Mouse (Mus musculus) hindbrain, postnatal 0 days (tissue): Measurements from ENCODE around the gene Lrrc38. TPM values are rescaled to one million over a fixed set of nuclear protein-coding genes. Genes with fewer than 3 reads are reported as not detected.
"Not testable (repeated sequence)": the region's sequence is repeated elsewhere in the genome, so short reads cannot be mapped to it uniquely, and the experiment has no call there.

Experiments used
- ATAC-seq: fragments of 200-750 bp; cut with Nextera tagmentation; 2 replicates; pipeline ENCODE4 v1.8.0; 2017; ENCODE audit warnings: mild to moderate bottlenecking, moderate TSS enrichment, moderate library complexity
- DNase-seq: peaks from one replicate; pipeline ENCODE4 v3.0.0-alpha.2; 2015; ENCODE audit warnings: low spot score
- H3K27ac ChIP-seq: fragments of 300-500 bp; sonication (generic); 2 replicates; pipeline ENCODE4 v1.5.1; 2014; ENCODE audit warnings: mild to moderate bottlenecking
- H3K27me3 ChIP-seq: fragments of 300-500 bp; sonication (generic); 2 replicates; pipeline ENCODE4 v1.6.1; 2014; ENCODE audit warnings: low read length, mixed read lengths; ENCODE audit not compliant: insufficient read depth
- H3K36me3 ChIP-seq: fragments of 300-500 bp; sonication (generic); 2 replicates; pipeline ENCODE4 v1.6.1; 2014; ENCODE audit warnings: low read length, mixed read lengths; ENCODE audit not compliant: insufficient read depth
- H3K4me1 ChIP-seq: fragments of 300-500 bp; sonication (generic); 2 replicates; pipeline ENCODE4 v1.6.1; 2014; ENCODE audit warnings: antibody characterized with exemption, low read length, mixed read lengths; ENCODE audit not compliant: insufficient read depth
- H3K4me2 ChIP-seq: fragments of 300-500 bp; sonication (generic); 2 replicates; pipeline ENCODE4 v1.6.1; 2014; ENCODE audit warnings: low read depth, mild to moderate bottlenecking, low read length, moderate library complexity, mixed read lengths
- H3K4me3 ChIP-seq: fragments of 300-500 bp; sonication (generic); 2 replicates; pipeline ENCODE4 v1.5.1; 2014; ENCODE audit warnings: low read length
- H3K9ac ChIP-seq: fragments of 300-500 bp; sonication (generic); replicated peaks from 2 replicates; pipeline ENCODE4 v1.6.1; 2014; ENCODE audit warnings: mild to moderate bottlenecking, low read length, moderate library complexity, mixed read lengths
- H3K9me3 ChIP-seq: fragments of 300-500 bp; sonication (generic); 2 replicates; pipeline ENCODE4 v1.6.1; 2016; ENCODE audit warnings: low read length, mixed read lengths
- CTCF ChIP-seq: IDR thresholded peaks from 2 replicates; pipeline ENCODE4 v1.5.1; 2016; ENCODE audit warnings: antibody characterized with exemption, control low read depth, low read depth
- WGBS: fragments of 180-500 bp; shearing (Covaris S2); extraction: QIAGEN DNeasy Blood & Tissue Kit; methylation state at CpG from one replicate; pipeline ENCODE4 v1.1.7; 2014; 5-methylcytosine and 5-hydroxymethylcytosine counted together
- polyA plus RNA-seq: library from polyadenylated mRNA; unstranded; fragments of >200 nt; fragmentation: Nextera tagmentation; extraction: Ambion mirVana; gene quantifications from 2 replicates; pipeline ENCODE4 v1.2.1, GENCODE M21; 2015
- total RNA-seq: library from RNA; depleted of rRNA; stranded (reverse); fragments of >200 nt; gene quantifications from 2 replicates; pipeline ENCODE4 v1.2.3, GENCODE M21; 2014

Lrrc38 gene
- total and polyA plus RNA-seq, 2 experiments from 2014 or later = 0.63 to 0.84 TPM

DNA sequence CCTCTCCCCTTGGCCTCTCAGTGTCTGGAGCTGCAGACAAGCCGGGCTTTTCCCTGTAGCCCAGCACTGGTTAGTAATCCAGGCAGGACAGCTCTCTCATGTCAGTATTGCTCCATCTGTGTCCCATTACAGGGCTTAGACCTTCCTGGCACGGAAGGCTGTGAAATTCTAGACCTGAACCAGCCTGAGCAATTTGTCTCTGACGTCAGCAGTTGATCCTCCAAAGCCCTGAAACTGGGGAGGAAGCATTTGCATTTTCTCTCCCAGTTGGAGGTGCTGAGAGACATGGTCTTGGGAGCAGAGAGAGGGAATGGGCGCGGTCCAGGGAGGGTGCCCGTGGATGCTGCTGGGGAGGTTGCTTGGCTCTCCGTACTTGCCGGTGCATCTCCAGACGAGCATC, 19.0 kb upstream of the Lrrc38 start:
- no peak for TF ChIP-seq CTCF
- H3K27ac ChIP-seq = no peak overlapping the region
- no peak overlapping the region for H3K9ac ChIP-seq
- H3K4me1 ChIP-seq = no peaks in the 10 kb centered on the region
- ATAC-seq (no peak), DNase-seq (peak; percentile 32)
- 44% methylated on average over 9 of the region's 9 CpGs for WGBS
- H3K36me3 ChIP-seq = no peaks in the 10 kb centered on the region
- H3K9me3 ChIP-seq = no peaks in the 10 kb centered on the region
- H3K27me3 ChIP-seq = no peaks in the 10 kb centered on the region
- no peak overlapping the region for H3K4me3 ChIP-seq
- H3K4me2 ChIP-seq = no peak overlapping the region

DNA sequence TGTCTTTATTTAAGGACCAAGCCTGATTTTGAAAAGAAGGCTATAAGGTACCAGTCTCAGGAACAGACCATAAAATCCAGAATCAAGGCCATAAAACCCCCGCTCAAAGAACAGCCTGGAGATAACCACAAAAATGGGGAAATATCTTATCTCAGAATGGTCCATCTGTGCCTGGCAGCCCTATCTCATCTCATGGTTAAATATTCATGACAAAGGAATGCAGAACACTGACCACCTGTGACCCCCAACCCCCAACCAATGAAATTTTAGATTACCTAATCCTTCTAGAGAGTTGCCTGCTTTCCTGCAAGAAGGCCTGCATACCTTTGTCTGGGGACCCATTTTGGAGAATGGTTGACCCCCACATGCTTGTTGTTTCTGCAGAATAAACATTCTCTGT, 17.8 kb upstream of the Lrrc38 start:
- H3K9ac ChIP-seq = no peak overlapping the region
- WGBS = 94% methylated on average over 1 of the region's 1 CpGs
- ATAC-seq = no peak
- no peaks in the 10 kb centered on the region for H3K4me1 ChIP-seq
- no peak overlapping the region for H3K4me2 ChIP-seq
- no peaks in the 10 kb centered on the region for H3K27me3 ChIP-seq
- TF ChIP-seq CTCF = no peak
- H3K9me3 ChIP-seq = no peaks in the 10 kb centered on the region
- no peak overlapping the region for H3K4me3 ChIP-seq
- H3K27ac ChIP-seq = no peak overlapping the region
- DNase-seq = no peak
- no peaks in the 10 kb centered on the region for H3K36me3 ChIP-seq

DNA sequence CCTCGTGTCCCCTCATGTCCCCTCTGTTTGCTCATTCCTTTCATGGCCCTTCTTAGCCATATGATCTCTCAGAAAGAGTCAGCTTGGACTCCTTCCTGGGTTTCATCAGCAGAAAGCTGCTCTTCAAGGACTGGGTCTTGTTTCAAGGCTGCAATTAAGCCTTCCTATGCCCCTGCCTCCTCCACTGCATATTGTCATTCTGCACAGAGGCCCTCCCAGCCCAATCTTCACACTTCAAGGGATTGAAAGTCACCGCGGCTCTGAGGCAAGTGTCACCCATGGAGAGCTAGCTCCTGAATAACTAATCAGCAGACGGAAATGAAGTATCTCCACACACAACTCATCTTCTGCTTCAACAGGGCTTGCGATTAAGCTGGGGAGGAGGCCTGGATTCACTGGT, 15.4 kb upstream of the Lrrc38 start:
- H3K27ac ChIP-seq = no peak overlapping the region
- H3K9me3 ChIP-seq = no peaks in the 10 kb centered on the region
- H3K4me2 ChIP-seq = no peak overlapping the region
- H3K4me1 ChIP-seq = no peaks in the 10 kb centered on the region
- no peaks in the 10 kb centered on the region for H3K36me3 ChIP-seq
- no peak overlapping the region for H3K9ac ChIP-seq
- WGBS = 46% methylated on average over 5 of the region's 5 CpGs
- ATAC-seq = no peak
- no peak for TF ChIP-seq CTCF
- H3K4me3 ChIP-seq = no peak overlapping the region
- no peak for DNase-seq
- H3K27me3 ChIP-seq = no peaks in the 10 kb centered on the region

DNA sequence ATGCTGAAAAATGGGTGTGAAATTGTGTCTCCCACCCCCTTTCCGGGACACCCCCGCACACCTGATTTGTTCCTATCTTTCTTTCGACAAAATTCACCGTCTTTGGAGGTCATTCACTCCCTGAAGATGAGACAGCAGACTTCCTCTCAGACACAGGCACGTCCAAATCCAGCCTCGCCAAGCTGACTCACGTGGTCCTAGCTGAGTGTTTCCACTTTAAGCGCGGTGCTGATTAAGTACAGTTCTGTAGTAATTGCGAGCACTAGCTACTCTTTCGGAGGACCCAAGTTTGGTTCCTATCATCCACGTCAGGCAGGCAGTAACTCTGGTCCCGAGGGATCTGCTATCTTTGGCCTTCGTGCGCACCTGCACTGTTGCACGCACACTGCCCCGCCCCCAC, 14.6 kb upstream of the Lrrc38 start:
- H3K9me3 ChIP-seq = no peaks in the 10 kb centered on the region
- ATAC-seq (no peak), DNase-seq (no peak)
- no peak overlapping the region for H3K27ac ChIP-seq
- no peak overlapping the region for H3K9ac ChIP-seq
- no peak for TF ChIP-seq CTCF
- H3K27me3 ChIP-seq = no peaks in the 10 kb centered on the region
- WGBS = 94% methylated on average over 17 of the region's 17 CpGs
- no peaks in the 10 kb centered on the region for H3K36me3 ChIP-seq
- H3K4me3 ChIP-seq = no peak overlapping the region
- H3K4me1 ChIP-seq = no peaks in the 10 kb centered on the region
- H3K4me2 ChIP-seq = no peak overlapping the region

- ATAC-seq = no peak
- no peak for TF ChIP-seq CTCF
- H3K4me2 ChIP-seq = no peak overlapping the region
- no peaks in the 10 kb centered on the region for H3K36me3 ChIP-seq
- H3K4me3 ChIP-seq = no peak overlapping the region
- no peaks in the 10 kb centered on the region for H3K9me3 ChIP-seq
- H3K4me1 ChIP-seq = no peaks in the 10 kb centered on the region
- WGBS = 54% methylated on average over 2 of the region's 2 CpGs
- no peak overlapping the region for H3K9ac ChIP-seq
- DNase-seq = no peak
- no peaks in the 10 kb centered on the region for H3K27me3 ChIP-seq
- H3K27ac ChIP-seq = no peak overlapping the region
Measured at GRCm38 (mm10) chr4:143336096-143336495, 13.5 kb upstream of the Lrrc38 start.

DNA sequence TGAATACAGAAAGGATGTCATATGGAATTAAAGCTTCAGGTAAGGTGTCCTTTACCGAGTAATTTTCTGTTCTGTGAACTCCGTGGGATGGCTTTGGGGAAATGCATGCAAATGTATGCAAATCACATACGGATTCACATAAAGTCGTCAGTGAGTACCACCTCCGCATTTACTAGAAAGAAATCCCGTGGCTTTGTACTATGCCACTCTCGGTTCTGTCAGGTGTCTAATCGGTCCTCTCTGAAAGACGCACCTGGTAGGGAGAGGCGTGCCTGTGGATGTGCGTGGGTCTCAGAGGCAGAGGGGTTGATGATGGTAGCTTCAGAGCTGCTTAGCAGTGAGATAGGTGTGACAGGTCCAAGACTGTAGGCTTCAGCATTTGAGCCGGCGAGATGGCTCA, 9.7 kb upstream of the Lrrc38 start:
- no peaks in the 10 kb centered on the region for H3K36me3 ChIP-seq
- no peak overlapping the region for H3K4me2 ChIP-seq
- H3K4me3 ChIP-seq = no peak overlapping the region
- H3K27ac ChIP-seq = no peak overlapping the region
- H3K27me3 ChIP-seq = no peaks in the 10 kb centered on the region
- TF ChIP-seq CTCF = no peak
- H3K9me3 ChIP-seq = no peaks in the 10 kb centered on the region
- DNase-seq (no peak), ATAC-seq (no peak)
- H3K9ac ChIP-seq = no peak overlapping the region
- WGBS = 75% methylated on average over 13 of the region's 13 CpGs
- no peaks in the 10 kb centered on the region for H3K4me1 ChIP-seq

DNA sequence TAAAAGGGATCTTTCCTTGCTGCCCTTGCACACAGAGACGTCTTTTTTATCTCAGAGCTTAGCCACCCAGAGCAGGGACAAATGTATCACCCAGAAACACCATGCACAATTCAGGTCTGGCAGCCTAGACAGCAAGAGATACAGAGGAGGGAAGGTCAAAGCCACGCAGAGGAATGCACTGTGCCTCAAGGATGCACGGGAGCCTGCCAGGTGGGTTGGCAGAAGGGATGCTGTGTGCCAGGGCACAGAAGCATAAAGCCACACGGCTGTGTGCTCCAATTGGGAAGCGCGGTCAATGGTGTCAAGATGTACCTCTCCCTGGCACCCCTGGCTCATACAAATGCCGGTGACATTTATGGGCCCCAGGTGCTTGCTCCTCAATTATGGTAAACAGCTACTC, 8.1 kb upstream of the Lrrc38 start:
- H3K36me3 ChIP-seq = no peaks in the 10 kb centered on the region
- no peaks in the 10 kb centered on the region for H3K9me3 ChIP-seq
- no peak overlapping the region for H3K4me3 ChIP-seq
- H3K27me3 ChIP-seq = no peaks in the 10 kb centered on the region
- ATAC-seq = 0 out of 2 replicates have a peak, but pooled peaks have one; percentile 32
- WGBS = 59% methylated on average over 7 of the region's 7 CpGs
- H3K27ac ChIP-seq = no peak overlapping the region
- H3K4me1 ChIP-seq = no peaks in the 10 kb centered on the region
- DNase-seq = no peak
- no peak for TF ChIP-seq CTCF
- H3K9ac ChIP-seq = no peak overlapping the region
- no peak overlapping the region for H3K4me2 ChIP-seq

- not testable (repeated sequence) for H3K4me1 ChIP-seq, H3K4me3 ChIP-seq, ATAC-seq, H3K27ac ChIP-seq, H3K9ac ChIP-seq, DNase-seq, H3K36me3 ChIP-seq, H3K4me2 ChIP-seq, H3K9me3 ChIP-seq
- 89% methylated on average over 5 of the region's 5 CpGs for WGBS
- H3K27me3 ChIP-seq = peaks cover 10% of the 10 kb centered on the region; the same call in 1 of the 2 replicates
Measured at GRCm38 (mm10) chr4:143345491-143345890, 4.1 kb upstream of the Lrrc38 start.
